Mouse (Mus musculus) frontal cortex, postnatal 14 days (tissue): Measurements from ENCODE around the gene Esyt1.

ENCODE experiments used
- DNase-seq, 2 experiments: peaks; one replicate each; pipeline ENCODE4 v3.0.0; 2022; ENCODE audit warnings: low spot score in 2 of 2

Gene Esyt1

GRCm38 (mm10) chr10:128487861-128488712, 37.6 kb downstream of the Esyt1 start:
- DNase-seq = no peak

DNA sequence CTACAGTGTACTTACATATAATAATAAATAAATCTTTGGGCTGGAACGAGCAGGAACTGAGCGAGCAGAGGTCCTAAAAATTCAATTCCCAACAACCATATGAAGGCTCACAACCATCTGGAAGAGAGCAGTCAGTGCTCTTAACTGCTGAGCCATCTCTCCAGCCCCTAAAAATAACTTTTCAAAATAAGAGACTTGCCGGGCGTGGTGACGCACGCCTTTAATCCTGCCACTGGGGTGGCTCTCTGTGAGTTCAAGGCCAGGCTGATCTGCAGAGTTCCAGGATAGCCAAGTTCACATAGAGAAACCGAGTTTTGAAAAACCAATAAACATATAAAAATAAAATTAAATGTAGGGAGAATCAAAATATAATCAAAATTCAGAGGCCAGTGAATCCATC, 39.3 kb downstream of the Esyt1 start:
- no peak for DNase-seq

- no peak for DNase-seq
Measured at GRCm38 (mm10) chr10:128474366-128474765, 51.3 kb downstream of the Esyt1 start.

DNA sequence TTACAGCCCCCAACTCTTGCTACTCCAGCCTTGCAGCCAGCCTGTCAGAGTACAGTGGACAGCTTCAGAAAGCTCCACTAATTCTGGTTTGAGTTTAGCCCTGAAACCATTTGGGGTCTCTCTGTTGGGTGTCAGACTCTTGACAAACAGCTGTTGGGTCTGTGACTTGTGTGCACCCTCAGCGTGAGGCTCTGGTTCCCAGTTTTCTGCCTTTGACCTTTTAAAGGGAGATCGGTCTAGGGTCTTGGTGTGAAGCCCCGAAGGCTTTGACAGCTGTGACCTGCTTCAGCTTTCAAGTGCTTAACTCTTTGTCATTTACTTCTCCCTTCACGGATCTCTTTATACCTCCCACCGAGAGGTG, 65.4 kb downstream of the Esyt1 start:
- DNase-seq = no peak
